In genomic region chr17:42876904-42877425, GRCm38 (mm10) we compare ENCODE assay signal across 8 mouse cellular contexts. TPM values are rescaled to one million over a fixed set of nuclear protein-coding genes. Genes with fewer than 3 reads are reported as not detected.
DNase-seq lines count a peak whose midpoint lies in the region; ATAC-seq and TF ChIP-seq lines count a peak whose summit lies in the region.

No protein-coding gene starts in this region.

- no peak for TF ChIP-seq EP300 in MEL (IDR thresholded peaks at IDR 0.05; ENCODE audit: low read depth in 1 of 2, low read length in 2 of 2)

- H3K4me1 ChIP-seq in heart, embryonic 16.5 days (ENCODE audit: control insufficient read depth, insufficient read depth, low read length) = peaks cover 14% of the 10 kb centered on the region
- H3K4me1 ChIP-seq in MEL (ENCODE audit: control insufficient read depth in 1 of 2, insufficient read depth in 2 of 2, low read length in 2 of 2) = no peaks in the 10 kb centered on the region; a peak in 1 of 4 replicates
- peaks cover 15% of the 10 kb centered on the region for H3K4me1 ChIP-seq in hindbrain, embryonic 10.5 days (replicated peaks)
- peaks cover 3% of the 10 kb centered on the region; the same call in 1 of the 2 replicates for H3K4me1 ChIP-seq in midbrain, embryonic 11.5 days (ENCODE audit: control insufficient read depth, insufficient read depth, low read length)

- peak overlapping the region; percentile 85 for H3K4me2 ChIP-seq in heart, embryonic 16.5 days (ENCODE audit: low read depth, low read length)
- peak overlapping the region; percentile 86 for H3K4me2 ChIP-seq in midbrain, embryonic 11.5 days

- no peaks in the 10 kb centered on the region for H3K36me3 ChIP-seq in heart, embryonic 16.5 days (ENCODE audit: control insufficient read depth, insufficient read depth)
- peaks cover 0 to 5% of the 10 kb centered on the region in 2 experiments; a peak in 2 of 4 replicates for H3K36me3 ChIP-seq in MEL (ENCODE audit: control insufficient read depth in 1 of 2, insufficient read depth in 2 of 2, low read length in 2 of 2)
- H3K36me3 ChIP-seq in hindbrain, embryonic 10.5 days = no peaks in the 10 kb centered on the region
- no peaks in the 10 kb centered on the region for H3K36me3 ChIP-seq in midbrain, embryonic 11.5 days (ENCODE audit: control insufficient read depth, insufficient read depth, low read length)

- TF ChIP-seq RAD21 in MEL (IDR thresholded peaks at IDR 0.05; ENCODE audit: low read depth, low read length) = no peak

- 25% methylated on average over 13 of the region's 13 CpGs for WGBS in heart, embryonic 16.5 days
- WGBS in hindbrain, embryonic 10.5 days = 38% methylated on average over 13 of the region's 13 CpGs
- 39% methylated on average over 13 of the region's 13 CpGs for WGBS in midbrain, embryonic 11.5 days

- peaks cover 7% of the 10 kb centered on the region for H3K79me2 ChIP-seq in MEL (ENCODE audit: control insufficient read depth, insufficient read depth, low read length, poor library complexity)

- H3K9me3 ChIP-seq in heart, embryonic 16.5 days (replicated peaks; ENCODE audit: control insufficient read depth, low read length) = no peaks in the 10 kb centered on the region
- no peaks in the 10 kb centered on the region for H3K9me3 ChIP-seq in MEL (replicated peaks; ENCODE audit: insufficient read depth, low read length)
- no peaks in the 10 kb centered on the region for H3K9me3 ChIP-seq in hindbrain, embryonic 10.5 days
- no peaks in the 10 kb centered on the region for H3K9me3 ChIP-seq in midbrain, embryonic 11.5 days (ENCODE audit: control insufficient read depth, low read length)

- H3K27ac ChIP-seq in heart, embryonic 16.5 days (ENCODE audit: low read length) = peak overlapping the region; percentile 98
- H3K27ac ChIP-seq in MEL (ENCODE audit: control insufficient read depth, low read depth, low read length) = no peak overlapping the region
- H3K27ac ChIP-seq in hindbrain, embryonic 10.5 days = peak overlapping the region; percentile 98
- H3K27ac ChIP-seq in midbrain, embryonic 11.5 days (ENCODE audit: low read depth, low read length) = no peak overlapping the region

- TF ChIP-seq CTCF in MEL (IDR thresholded peaks at IDR 0.05 in 2 of 3, conservative IDR thresholded peaks at IDR 0.05 in 1 of 3; ENCODE audit: control insufficient read depth in 1 of 3, insufficient read depth in 1 of 3, low read depth in 2 of 3, low read length in 3 of 3, poor library complexity in 1 of 3, severe bottlenecking in 1 of 3) = no peak

- no peak for TF ChIP-seq POLR2A in MEL (IDR thresholded peaks at IDR 0.05; ENCODE audit: control insufficient read depth in 1 of 2, insufficient read depth in 1 of 2, low read depth in 1 of 2, low read length in 2 of 2, poor library complexity in 1 of 2)

- ATAC-seq in heart, embryonic 16.5 days (replicated peaks; ENCODE audit: extremely low read depth, insufficient read depth, low FRiP score) = no peak
- ATAC-seq in midbrain, embryonic 11.5 days (ENCODE audit: low FRiP score) = no peak; the same call in 1 of the 2 replicates

- intact Hi-C loops in heart, postnatal 25 days (cut with DNase I) = loop anchor here (5.0 kb wide), 1 partner anchor 50 kb away; no protein-coding TSS in a partner anchor

- no peaks in the 10 kb centered on the region for H3K27me3 ChIP-seq in heart, embryonic 16.5 days (ENCODE audit: control insufficient read depth, insufficient read depth, low read length)
- no peaks in the 10 kb centered on the region for H3K27me3 ChIP-seq in MEL (ENCODE audit: control insufficient read depth in 1 of 2, insufficient read depth in 2 of 2, low read length in 2 of 2)
- no peaks in the 10 kb centered on the region for H3K27me3 ChIP-seq in hindbrain, embryonic 10.5 days (ENCODE audit: insufficient read depth, poor library complexity, severe bottlenecking)
- H3K27me3 ChIP-seq in midbrain, embryonic 11.5 days (ENCODE audit: control insufficient read depth, insufficient read depth, low read length) = no peaks in the 10 kb centered on the region

- peak overlapping the region; percentile 100 for H3K9ac ChIP-seq in heart, embryonic 16.5 days (ENCODE audit: low read length)
- peak overlapping the region; percentile 94 for H3K9ac ChIP-seq in MEL (ENCODE audit: control insufficient read depth, low read depth, low read length, poor library complexity, severe bottlenecking)
- H3K9ac ChIP-seq in midbrain, embryonic 11.5 days (ENCODE audit: low read length) = peak overlapping the region; percentile 83

- peak overlapping the region; percentile 96 for H3K4me3 ChIP-seq in heart, embryonic 16.5 days (ENCODE audit: low read length)
- peak overlapping the region; percentile 58 for H3K4me3 ChIP-seq in MEL (ENCODE audit: control insufficient read depth in 1 of 2, insufficient read depth in 1 of 2, low read depth in 2 of 2, low read length in 2 of 2)
- H3K4me3 ChIP-seq in hindbrain, embryonic 10.5 days = peak overlapping the region; percentile 88
- H3K4me3 ChIP-seq in midbrain, embryonic 11.5 days (ENCODE audit: low read depth, low read length) = peak overlapping the region; percentile 77

- no peak for DNase-seq in heart, postnatal 25 days (ENCODE audit: low spot score)
- peak; percentile 31 for DNase-seq in MEL (ENCODE audit: low read depth, low spot score)
- DNase-seq in hindbrain, embryonic 10.5 days (ENCODE audit: low spot score) = no peak
- DNase-seq in midbrain, embryonic 11.5 days (ENCODE audit: low spot score, missing footprints) = no peak
- no peak for DNase-seq in layer of hippocampus, postnatal 14 days (ENCODE audit: low spot score in 2 of 2)
- DNase-seq in gastrocnemius, postnatal 4 days (ENCODE audit: low spot score in 2 of 2) = no peak
- no peak for DNase-seq in kidney, adult 9 months

TF ChIP-seq in MEL, 35 proteins besides CTCF, POLR2A, EP300 and RAD21:
- TF ChIP-seq ETS1 (IDR thresholded peaks at IDR 0.05; ENCODE audit: low read depth, low read length) (no peak), MXI1 (IDR thresholded peaks at IDR 0.05; ENCODE audit: low read depth, low read length) (no peak), MEF2A (IDR thresholded peaks at IDR 0.05; ENCODE audit: extremely low read depth, insufficient replicate concordance, low read depth, low read length, poor library complexity, severe bottlenecking) (peak; percentile 21; the same call in 1 of the 2 replicates), ZNF384 (IDR thresholded peaks at IDR 0.05; ENCODE audit: low read depth, low read length) (peak; percentile 79), USF2 (IDR thresholded peaks at IDR 0.05; ENCODE audit: borderline replicate concordance in 1 of 2, insufficient read depth in 1 of 2, low read depth in 1 of 2, low read length in 2 of 2) (no peak), MYB (IDR thresholded peaks at IDR 0.05; ENCODE audit: low read depth, low read length) (no peak), KAT2A (conservative IDR thresholded peaks at IDR 0.05; ENCODE audit: low read depth, low read length) (no peak)
TF ChIP-seq in MEL: peak in this region for 2.

RNA-seq across cellular contexts. Expression of gene Cd2ap, which starts 0.5 kb away (rescaled TPM):
- 13.7 and 15.0 TPM in 2 replicates for polyA plus RNA-seq in heart, embryonic 16.5 days (2015; fragmentation: Nextera tagmentation; extraction: Ambion mirVana)
- 10 to 100 TPM; 21.4 to 22.4 TPM for total RNA-seq in heart, postnatal 25 days (2021)
- 10.4 and 10.7 TPM in 2 replicates for total RNA-seq in MEL (2012; rRNA removed)
- 10 to 100 TPM in 1 of 2 experiments, not detected in 1; 14.3 TPM for polyA plus RNA-seq in MEL (2012; ENCODE audit: insufficient read depth in 1 of 2, insufficient read length in 2 of 2, low read depth in 1 of 2, low replicate concordance in 2 of 2, missing spikeins in 1 of 2)
- 7.9 and 12.5 TPM in 2 replicates for polyA plus RNA-seq in hindbrain, embryonic 10.5 days (2016; fragmentation: Nextera tagmentation; extraction: Ambion mirVana)
- 10.7 and 12.9 TPM in 2 replicates for polyA plus RNA-seq in midbrain, embryonic 11.5 days (2014; fragmentation: Nextera tagmentation; extraction: Ambion mirVana)
- total RNA-seq in layer of hippocampus, postnatal 14 days (2021) = 10 to 100 TPM; 20.4 to 25.1 TPM
- total RNA-seq in gastrocnemius, postnatal 4 days (2021) = 10 to 100 TPM; 35.0 to 37.1 TPM

Comparison
In these comparisons a context has a peak if more than half of its experiments do, and no peak if none do; other contexts are left out.
1. H3K27ac ChIP-seq: peak in heart, embryonic 16.5 days (single experiment) and hindbrain, embryonic 10.5 days (single experiment); none in MEL (single experiment) and midbrain, embryonic 11.5 days (single experiment).
2. Peak in every context shown above with its lines, with median percentiles within 50 percentile points of each other: H3K4me3 ChIP-seq and H3K9ac ChIP-seq.